Mouse (Mus musculus) megakaryocyte progenitor cell, adult 5-6 weeks (primary cell): ENCODE results near the gene Ankrd36. TPM values are rescaled to one million over a fixed set of nuclear protein-coding genes. Genes with fewer than 3 reads are reported as not detected.
"Not testable (repeated sequence)": the region's sequence is repeated elsewhere in the genome, so short reads cannot be mapped to it uniquely, and the experiment has no call there.

ENCODE experiments used
- ATAC-seq: replicated peaks from 2 replicates; pipeline ENCODE4 v1.8.0; 2016; ENCODE audit warnings: mild to moderate bottlenecking, moderate TSS enrichment, inconsistent platforms; ENCODE audit not compliant: poor library complexity
- total RNA-seq, 2 experiments: library from RNA; stranded (forward) in 1 of 2; stranded (reverse) in 1 of 2; fragments of 157-497, 149-512 nt in 1 of 2; fragments of 200-1000 nt in 1 of 2; gene quantifications; 2 replicates each; pipeline versions ENCODE4 v1.2.3 to v1.2.4; 2015 to 2017

Ankrd36 gene
- total RNA-seq, 2 experiments from 2014 or later, result not detected

DNA sequence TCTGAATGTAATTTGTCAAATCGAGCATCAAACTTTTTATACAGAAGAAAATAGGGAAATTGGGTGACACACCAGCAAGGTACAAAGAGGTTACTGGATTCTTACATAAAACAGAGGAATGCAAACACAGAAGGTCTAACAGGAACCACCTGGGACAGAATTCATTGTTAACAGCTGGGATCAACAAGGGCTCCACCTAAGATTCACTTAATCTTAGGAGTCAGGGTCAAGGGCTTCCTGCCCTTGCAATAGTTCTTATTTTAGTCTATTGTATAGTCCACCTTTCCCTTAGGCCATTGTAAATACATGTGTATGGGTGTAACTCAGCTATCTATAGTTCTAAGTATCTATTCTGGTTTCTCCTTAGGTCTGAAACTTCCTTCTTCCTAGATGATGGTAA lies 24.8 kb upstream of the Ankrd36 start:
- not testable (repeated sequence) for ATAC-seq

DNA sequence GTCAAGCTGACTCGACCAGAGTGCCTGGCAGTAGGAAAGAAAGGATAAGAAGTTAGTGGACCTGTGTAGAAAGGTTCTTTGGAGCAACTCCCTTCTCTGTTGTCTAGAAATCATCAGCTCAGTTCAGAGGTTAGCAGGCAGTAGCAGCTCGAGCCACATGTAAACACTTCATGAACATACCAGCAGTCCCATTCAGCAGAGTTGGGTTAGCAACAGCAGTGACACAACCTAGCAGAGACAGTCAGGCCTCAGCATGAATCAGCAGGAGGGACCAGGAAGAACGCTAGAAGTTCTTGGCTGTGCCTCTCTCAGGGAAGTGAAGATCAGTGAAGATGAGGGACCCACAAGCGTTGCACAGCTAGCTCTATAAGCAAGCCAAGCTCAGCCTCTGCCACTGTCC lies 24.0 kb upstream of the Ankrd36 start:
- ATAC-seq, result no peak

DNA sequence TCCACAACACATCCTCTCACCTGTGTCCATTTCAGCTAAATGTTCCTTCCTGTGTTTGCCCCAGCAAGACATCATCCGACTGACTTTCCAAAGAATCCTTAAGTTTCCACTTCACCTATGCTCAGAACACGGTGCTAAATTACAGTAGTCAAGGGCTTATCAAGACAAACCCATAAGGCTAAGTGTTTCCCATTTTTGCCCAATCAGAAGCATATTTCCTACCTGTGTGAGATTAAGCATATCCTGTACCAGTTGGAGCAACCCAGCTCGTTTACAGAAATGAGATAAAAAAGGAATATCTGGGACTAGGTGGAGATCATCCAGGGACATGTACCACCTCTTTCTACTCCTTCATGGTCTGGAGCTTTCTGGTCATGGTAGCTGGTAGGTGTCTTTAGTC lies 22.8 kb upstream of the Ankrd36 start:
- no peak for ATAC-seq

DNA sequence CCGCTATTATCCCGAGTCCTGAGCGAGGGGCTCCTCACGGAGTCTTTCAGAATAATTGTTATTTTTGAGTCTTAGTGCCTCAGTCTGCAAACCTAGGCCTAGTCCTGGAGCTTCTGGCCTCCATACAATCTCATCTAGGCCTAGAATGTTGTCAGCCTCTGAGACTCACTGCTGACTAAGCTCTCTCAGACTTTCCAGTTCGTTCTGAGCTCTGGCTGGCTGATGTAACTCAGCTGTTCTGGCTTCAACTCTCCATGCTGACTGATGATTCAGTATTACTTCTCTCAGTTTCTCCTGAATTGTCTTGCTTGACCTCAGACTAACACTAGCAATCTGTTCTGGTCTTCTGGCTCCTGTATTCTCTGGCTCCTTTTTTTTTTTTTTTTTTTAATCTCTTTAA lies 18.1 kb upstream of the Ankrd36 start:
- no peak for ATAC-seq

DNA sequence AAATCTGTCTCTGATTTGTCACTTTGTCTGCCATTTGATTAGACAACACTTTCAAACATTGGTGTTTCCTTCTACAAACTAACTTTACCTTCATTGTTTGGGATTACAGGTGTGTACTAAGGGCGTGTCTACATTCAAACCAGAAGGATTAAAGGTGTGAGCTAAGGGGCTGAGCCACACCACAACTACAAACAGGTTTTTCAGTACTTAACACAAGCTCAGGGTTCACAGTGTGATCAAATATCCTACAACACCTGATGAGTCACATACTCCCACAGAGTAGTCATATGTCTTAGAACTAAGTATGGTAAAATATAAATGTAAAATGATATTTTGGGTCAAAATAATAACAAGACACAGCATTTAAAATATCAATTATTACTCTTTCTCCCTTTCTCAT lies 17.6 kb upstream of the Ankrd36 start:
- no peak for ATAC-seq

DNA sequence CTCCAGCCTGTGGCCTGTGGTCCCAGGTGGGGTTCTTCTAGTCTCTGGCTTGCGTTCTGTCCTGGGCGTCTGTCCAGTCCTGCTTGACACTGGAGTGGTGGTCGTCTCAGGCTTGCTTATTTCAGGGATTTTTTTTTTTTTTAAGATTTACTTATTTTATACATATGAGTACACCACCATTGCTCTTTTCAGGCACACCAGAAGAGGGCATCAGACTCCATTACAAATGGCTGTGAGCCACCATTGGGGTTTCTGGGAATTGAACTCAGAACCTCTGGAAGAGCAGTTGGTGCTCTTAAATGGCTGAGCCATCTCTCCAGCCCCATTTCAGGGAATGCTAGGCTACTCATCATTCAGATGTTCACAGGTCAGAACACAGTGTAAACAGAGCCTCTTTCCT lies 9.2 kb upstream of the Ankrd36 start:
- no peak for ATAC-seq

DNA sequence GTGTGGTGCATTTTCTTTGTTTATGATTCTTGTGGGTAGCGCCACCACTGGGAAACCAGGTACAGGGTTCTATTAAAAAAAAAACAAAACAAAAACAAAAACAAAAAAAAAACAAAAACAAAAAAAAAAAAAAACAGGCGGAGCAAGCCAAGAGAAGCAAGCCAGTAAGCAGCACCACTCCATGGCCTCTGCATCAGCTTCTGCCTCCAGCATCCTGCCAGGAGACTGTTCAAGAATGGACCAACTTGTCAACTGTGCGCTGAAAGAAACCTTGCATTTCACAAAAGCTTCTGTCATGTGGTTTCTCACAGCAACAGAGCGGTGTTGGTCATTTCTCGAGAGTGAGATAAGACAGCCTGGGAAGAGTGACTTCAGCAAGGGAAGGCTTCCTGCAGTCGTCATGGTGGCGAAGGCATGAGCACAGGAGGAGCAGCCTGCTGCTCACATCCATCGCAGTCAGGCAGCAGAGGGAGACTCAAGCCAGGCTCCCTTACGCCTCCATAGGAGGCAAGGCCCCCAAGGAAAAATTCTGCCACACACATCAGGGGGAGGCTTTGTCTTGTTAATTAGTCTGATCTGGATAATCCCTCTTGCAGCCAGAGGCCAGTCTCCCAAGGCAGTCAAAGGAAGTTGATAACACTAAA lies 6.7 kb upstream of the Ankrd36 start:
- peak; percentile 23; the same call in 1 of the 2 replicates for ATAC-seq

DNA sequence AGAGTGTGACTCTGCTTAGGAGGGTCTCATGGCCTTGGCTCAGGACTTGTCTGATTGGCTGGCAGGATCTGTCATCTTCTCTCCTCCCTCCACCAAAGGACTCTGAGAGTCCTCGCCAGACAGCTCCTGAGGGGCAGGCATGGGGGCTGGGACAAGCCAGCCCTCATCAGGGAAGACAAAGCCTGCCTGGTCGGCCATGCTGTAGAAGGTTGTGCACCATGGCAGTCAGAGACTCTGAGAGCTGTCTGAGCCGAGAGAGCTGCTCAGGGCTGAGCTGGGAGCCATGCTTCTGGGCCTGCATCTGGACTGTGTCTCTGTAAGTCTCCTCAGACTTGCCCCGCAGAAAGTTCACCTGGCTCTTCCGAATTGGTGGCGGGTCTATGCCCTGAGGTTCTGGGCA lies 5.6 kb upstream of the Ankrd36 start:
- no peak for ATAC-seq

DNA sequence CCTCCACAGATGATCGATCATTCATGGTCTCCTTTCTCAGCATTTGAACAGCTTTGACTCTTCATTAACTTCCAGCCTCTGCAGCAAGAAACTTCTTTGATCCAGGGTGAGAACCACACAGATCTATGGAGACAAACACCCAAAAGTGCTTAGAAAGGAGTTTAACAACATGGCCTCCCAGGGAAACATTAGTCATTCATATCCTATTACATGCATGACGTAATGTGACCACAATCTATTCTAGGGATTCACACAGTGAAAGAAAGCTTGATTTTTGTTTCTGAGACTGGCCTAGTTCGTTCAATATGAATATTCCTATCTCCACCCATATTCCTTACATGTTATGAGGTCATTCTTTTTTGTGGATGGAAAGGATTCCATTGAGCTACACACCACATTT lies 3.9 kb upstream of the Ankrd36 start:
- no peak for ATAC-seq

DNA sequence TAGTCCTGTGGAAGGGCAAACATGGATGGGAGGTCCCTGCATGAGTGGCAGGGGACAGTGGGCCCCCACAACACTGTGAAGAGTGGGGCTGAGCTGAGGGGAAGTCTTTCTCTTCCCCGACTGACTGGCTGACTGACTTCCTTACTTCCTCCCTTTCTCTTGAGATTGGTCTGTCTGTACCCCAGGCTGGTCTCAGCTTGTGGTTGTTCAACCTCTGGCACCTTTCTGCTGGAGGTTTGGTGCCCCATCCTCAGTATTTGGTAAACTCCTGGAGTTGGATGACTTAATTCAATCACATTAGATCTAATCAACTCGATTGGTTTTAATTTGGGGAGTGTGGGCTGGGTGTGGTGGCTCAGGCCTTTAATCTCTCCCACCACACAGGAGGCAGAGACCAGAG lies 3.0 kb upstream of the Ankrd36 start:
- 0 out of 2 replicates have a peak, but pooled peaks have one; percentile 14 for ATAC-seq

DNA sequence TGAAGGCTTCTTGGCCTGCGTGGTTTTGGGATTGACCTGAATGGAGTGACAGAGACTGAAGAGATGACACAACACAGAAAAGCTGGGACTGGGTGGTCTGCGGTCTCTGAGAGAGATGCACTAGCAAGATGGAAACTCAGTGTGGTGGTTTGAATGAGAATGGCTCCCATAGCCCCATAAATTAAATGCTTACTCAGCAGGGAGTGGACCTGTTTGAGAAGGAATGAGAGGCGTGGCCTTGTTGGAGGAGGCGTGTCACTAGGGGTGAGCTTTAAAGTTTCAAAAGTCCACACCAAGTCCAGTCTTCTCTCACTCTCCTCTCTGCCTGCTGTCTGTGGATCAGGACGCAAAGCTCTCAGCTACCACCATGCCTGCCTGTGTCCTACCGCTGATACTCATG lies 1.8 kb upstream of the Ankrd36 start:
- no peak for ATAC-seq

DNA sequence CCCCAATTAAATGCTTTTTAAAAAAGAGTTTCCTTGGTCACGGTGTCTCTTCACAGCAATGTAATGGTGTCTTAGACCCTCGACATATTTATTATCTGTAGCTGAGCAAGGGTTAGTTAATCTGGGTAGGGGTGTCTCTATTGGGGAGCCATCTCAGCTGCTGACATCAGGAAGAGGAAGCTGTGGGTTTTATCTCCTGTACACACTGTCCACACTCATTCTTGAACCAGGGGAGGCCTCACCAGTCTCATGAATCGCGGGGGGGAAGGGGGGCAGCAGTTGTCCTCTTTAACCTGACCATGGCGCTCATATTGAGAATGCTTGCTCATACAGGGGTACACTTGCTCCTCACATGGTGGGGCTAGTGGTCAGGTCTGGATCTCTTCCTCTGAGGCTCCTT lies 1.4 kb upstream of the Ankrd36 start:
- ATAC-seq, result peak; percentile 54; the same call in 1 of the 2 replicates

DNA sequence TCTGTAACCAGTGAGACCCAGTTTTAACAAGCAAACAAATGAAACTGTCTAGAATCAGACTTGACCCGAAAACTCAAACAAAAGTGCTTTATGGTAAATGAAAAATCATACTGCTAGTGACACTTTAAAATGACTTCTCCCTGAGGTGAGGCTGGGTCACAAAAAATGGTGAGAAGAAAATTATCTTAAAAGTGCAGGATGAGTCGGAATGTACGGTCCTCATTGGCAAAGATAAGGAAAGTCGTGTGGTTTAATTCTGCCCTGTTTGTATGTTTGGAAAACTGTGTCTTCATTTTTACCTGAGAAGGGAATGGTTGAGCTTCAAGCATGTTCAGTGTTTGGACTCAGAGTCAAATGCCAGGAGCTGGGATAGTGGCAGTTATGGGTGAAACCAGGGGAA lies 2.4 kb downstream of the Ankrd36 start:
- ATAC-seq, result peak; percentile 54

DNA sequence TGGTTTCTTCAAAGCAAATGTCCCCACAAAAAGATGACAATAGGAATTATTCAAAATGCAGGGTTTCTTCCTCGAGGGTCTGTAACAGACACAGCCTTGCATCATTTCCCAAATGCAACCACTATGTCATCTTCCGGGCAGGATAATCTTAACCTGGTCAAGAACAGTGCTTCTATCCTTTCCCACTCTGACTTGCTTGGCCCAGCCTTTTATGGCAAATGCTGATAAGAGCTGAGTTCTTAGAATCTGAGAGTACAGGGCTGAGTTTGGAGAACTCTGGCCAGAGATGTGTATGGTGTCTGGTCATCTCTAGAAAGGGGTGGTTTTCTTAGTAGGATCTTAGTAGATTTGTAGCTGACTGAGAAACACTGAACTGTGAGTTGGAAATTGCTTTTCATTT lies 4.3 kb downstream of the Ankrd36 start:
- ATAC-seq, result peak; percentile 61

DNA sequence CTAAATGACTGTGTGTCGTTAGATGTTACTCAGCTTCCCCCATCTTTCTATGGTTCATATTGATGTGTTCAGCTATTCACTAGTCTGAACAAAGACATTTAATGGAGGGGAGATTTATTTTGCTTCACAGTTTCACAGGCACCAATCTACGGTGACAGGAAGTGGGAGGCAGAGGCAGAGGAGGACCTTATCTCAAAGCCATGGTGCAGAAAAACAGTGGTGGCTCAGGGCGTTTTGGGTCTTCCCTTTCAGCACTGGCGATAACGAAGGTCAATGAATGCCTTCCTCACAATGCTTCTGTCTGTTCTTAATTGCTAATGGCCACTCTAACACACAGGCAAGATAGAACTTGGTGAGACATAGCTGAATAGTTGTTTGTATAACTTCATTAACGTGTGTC lies 5.6 kb downstream of the Ankrd36 start:
- ATAC-seq, result peak; percentile 64

DNA sequence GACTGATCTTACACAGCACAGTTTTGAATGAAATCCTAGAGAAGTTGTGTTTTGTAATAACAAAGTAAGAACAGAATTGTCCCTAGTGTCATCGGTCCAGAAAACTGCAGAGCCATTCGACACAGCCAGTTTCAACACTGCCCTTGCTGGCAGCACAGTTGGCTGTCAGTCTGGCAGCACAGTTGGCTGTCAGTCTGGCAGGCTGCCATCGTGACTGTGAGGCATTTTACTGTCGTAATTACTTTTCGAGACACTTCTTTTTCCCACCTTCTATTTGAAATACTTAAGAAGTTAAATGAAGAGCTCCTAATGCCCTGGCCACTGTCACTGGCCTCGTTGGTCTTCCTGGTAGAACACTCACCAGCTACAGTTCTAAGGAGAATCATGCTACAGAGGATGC lies 22.9 kb downstream of the Ankrd36 start:
- ATAC-seq, result no peak; the same call in 1 of the 2 replicates

DNA sequence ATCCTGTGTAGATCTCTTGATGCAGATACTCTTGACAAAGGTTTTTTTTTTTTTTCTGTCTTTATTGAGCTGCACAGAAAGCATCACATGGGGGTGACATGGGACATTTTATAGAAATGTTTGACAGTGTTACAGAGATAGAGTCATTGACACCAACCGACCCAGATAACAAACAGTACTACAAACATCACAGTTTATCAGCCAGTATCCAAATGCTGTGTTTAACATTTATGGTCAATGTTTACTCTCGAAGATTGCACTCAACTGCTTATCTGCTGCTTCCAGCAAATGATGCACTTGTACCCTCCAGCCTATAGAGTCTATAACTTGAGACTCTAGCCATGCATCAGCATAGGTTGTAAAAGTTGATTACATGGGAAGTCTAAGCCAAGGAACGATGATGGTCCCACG lies 25.9 kb downstream of the Ankrd36 start:
- peak; percentile 95 for ATAC-seq

DNA sequence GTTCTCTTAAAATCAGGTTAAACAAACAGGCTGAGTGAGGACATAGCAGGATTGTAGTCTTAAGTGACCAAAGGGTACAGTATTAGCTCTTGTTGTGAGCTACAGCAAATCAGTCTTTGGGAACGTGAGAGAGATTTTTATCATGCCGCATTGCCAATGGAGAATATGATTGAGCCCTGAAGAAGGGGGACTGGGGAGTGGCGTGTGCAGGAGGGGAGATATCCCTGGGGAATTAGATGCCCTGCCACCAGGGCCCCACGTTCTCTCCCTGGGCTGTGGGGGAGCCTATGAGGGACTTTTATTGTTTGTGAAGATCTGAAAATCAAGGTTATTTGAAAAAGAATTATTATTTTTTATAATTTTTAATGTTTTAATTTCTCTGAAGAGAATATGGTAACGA lies 26.3 kb downstream of the Ankrd36 start:
- ATAC-seq, result no peak; the same call in 1 of the 2 replicates

DNA sequence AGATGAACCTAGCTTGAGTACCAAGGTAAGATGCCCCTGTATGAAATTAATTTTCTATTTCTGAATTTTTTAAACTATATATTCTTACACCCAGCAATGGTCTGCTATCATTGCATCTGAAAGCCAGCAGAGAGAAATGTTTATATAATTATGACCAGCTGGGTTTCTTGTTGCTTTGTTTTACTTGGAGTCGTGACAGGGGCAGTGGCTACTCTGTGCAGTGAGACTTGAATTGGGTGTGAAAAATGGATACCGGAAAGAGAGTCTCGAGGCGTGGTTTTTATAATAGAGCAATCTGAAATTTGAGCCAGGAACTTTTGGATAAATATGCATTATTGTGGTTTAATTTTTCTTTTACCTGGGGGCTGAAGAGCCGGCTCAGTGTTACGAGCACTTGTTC lies 27.3 kb downstream of the Ankrd36 start:
- ATAC-seq, result no peak

DNA sequence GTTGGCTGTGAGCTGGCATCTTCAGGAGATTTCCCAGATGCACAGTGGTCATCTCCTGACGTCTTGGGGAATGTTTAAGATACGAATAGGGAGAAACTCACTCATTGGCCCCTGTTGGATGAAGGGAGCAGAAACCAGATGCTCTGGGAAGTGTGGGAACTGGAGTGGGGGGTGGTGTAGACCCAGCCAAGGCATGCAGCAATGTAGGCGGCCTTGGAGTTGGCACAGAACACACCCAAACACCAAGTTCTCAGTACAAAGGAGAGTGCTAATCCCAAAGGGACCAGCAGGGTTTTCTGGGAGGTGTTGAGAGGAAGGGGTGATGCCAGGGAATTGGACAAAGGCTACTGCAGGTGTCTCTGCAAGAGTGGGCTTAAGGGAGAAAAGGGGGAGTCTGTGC lies 35.9 kb downstream of the Ankrd36 start:
- no peak for ATAC-seq

DNA sequence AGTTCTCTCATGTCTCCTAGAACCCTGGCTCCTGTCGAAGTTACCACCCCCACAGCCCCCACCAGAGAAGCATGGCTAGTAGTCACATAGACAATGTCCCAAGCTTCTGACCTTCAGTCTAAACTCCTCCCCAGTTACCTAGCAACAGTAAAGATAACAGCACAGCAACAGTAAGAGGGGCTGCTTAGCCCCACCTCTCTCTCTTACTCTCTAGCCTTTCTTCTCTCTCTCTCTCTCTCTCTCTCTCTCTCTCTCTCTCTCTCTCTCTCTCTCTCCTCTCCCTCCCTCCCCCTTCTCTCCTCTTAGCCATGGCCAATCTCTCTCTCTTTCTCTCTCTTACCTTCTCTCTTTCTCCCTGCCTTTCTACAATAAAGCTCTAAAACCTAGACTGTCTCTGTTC lies 42.4 kb downstream of the Ankrd36 start:
- not testable (repeated sequence) for ATAC-seq

DNA sequence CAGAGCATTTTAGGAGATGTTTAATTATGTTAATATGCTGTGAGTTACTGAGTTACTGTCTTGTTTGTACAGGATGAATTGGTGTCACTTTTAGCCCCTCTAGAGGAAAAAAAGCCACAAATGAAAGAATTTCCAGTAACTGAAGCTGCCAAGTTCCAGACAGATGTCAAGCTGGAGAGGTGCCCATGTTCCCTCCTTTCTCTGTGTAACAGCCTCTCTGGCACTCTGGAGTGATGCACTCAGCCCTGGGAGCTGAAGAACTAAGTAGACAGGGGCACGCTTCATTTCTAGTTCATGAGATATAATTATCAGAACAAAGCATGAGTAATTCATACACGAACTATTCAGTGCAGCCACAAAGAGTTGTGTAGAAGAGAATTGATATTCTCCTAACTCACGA lies 45.0 kb downstream of the Ankrd36 start:
- ATAC-seq, result no peak

DNA sequence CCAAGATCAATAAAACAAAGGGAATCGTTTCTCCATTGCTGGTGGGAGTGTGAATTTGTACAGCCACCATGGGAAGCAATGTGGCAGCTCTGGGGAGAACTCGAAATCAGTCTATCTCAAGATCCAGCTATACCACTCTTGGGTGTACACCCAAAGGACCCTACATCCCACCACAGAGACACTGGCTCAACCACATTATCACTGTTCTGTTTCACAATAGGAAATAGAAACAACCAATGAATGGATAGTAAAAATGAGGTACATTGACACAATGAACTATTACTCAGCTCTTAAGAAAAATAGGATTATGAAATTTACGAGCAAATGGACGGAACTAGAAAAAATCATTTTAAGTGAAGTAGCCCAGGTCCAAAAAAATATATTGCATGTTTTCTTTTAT lies 55.6 kb downstream of the Ankrd36 start:
- ATAC-seq, result peak; percentile 85
